Mouse (Mus musculus) kidney, embryonic 14.5 days (tissue): ENCODE measurements at regions not wholly inside any gene's neighbourhood (a gene's known extent, or its start where the extent isn't known, plus 50 kb on each side); places are given as distances from the start of the nearest gene placed in this dataset.

Experiments
- ATAC-seq: fragments of 200-750 bp; cut with Nextera tagmentation; 2 replicates; pipeline ENCODE4 v1.8.0; 2017; ENCODE audit warnings: moderate number of reproducible peaks, mild to moderate bottlenecking, moderate TSS enrichment, moderate library complexity; ENCODE audit not compliant: low FRiP score, low TSS enrichment
- H3K27ac ChIP-seq: fragments of 300-500 bp; sonication (generic); 2 replicates; pipeline ENCODE4 v1.5.1; 2014; ENCODE audit warnings: low read depth, mild to moderate bottlenecking, low read length, moderate library complexity, mixed read lengths
- H3K27me3 ChIP-seq: fragments of 300-500 bp; sonication (generic); 2 replicates; pipeline ENCODE4 v1.6.1; 2014; ENCODE audit warnings: mild to moderate bottlenecking, low read length; ENCODE audit not compliant: control insufficient read depth, insufficient read depth
- H3K36me3 ChIP-seq: fragments of 300-500 bp; sonication (generic); 2 replicates; pipeline ENCODE4 v1.6.1; 2014; ENCODE audit warnings: low read length, mixed read lengths; ENCODE audit not compliant: control insufficient read depth, insufficient read depth
- H3K4me1 ChIP-seq: fragments of 300-500 bp; sonication (generic); 2 replicates; pipeline ENCODE4 v1.6.1; 2014; ENCODE audit warnings: low read length, mixed read lengths; ENCODE audit not compliant: control insufficient read depth, insufficient read depth
- H3K4me2 ChIP-seq: fragments of 300-500 bp; sonication (generic); replicated peaks from 2 replicates; pipeline ENCODE4 v1.6.1; 2014; ENCODE audit warnings: low read depth, mild to moderate bottlenecking, low read length
- H3K4me3 ChIP-seq: fragments of 300-500 bp; sonication (generic); 2 replicates; pipeline ENCODE4 v1.5.1; 2014; ENCODE audit warnings: mild to moderate bottlenecking, low read length
- H3K9ac ChIP-seq: fragments of 300-500 bp; sonication (generic); 2 replicates; pipeline ENCODE4 v1.6.1; 2014; ENCODE audit warnings: low read depth, mild to moderate bottlenecking, low read length, moderate library complexity
- H3K9me3 ChIP-seq: fragments of 300-500 bp; sonication (generic); 2 replicates; pipeline ENCODE4 v1.6.1; 2016; ENCODE audit warnings: low read length; ENCODE audit not compliant: control insufficient read depth
- WGBS: fragments of 180-500 bp; shearing (Covaris S2); extraction: QIAGEN DNeasy Blood & Tissue Kit; methylation state at CpG from one replicate; pipeline ENCODE4 v1.1.7; 2014; 5-methylcytosine and 5-hydroxymethylcytosine counted together

DNA sequence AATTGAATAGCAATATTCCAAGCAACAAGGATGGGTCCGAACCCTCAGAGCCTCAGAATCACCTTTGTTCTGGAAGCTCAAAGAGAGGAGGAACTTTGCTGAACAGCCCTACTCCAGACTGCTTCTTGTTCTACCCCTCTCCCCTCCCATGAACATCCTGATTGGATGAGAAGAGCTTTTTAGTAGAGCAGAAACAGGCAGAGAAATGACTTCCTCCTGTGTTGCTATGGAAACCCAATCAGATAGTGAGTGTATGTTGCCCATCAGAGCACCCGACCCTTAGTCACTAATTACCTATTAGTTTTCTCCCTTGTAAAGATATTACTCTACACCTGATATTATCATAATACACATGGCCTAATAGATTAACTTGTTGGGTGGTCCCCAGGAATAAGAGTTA is 469.4 kb upstream of the Rgma start:
- H3K27ac ChIP-seq, result no peak overlapping the region
- no peak overlapping the region for H3K4me2 ChIP-seq
- no peaks in the 10 kb centered on the region for H3K36me3 ChIP-seq
- H3K4me1 ChIP-seq, result no peaks in the 10 kb centered on the region
- no peaks in the 10 kb centered on the region for H3K27me3 ChIP-seq
- H3K9ac ChIP-seq, result no peak overlapping the region
- no peaks in the 10 kb centered on the region for H3K9me3 ChIP-seq
- WGBS, result 61% methylated on average over 2 of the region's 2 CpGs
- no peak overlapping the region for H3K4me3 ChIP-seq
- no peak for ATAC-seq

DNA sequence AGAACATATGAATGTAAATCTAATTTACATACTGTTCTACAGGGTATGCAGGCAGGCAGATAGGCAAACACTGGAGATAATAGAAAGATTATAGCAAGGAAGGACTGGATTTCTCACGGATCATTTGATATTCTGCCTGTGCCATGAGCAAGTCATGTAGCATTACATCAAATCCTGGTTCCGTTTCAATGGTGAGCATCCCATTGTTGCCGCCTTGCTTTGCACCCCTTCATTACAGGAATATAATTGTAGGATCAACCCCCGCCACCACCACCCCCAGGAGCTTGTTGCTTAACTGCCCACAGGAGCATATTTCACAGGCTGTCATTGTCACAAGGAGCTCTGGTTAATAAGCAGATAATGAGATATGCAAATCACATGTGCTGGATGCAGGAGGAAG is 468.8 kb upstream of the Rgma start:
- H3K27me3 ChIP-seq, result no peaks in the 10 kb centered on the region
- no peak for ATAC-seq
- no peaks in the 10 kb centered on the region for H3K36me3 ChIP-seq
- no peak overlapping the region for H3K9ac ChIP-seq
- no peaks in the 10 kb centered on the region for H3K9me3 ChIP-seq
- H3K4me2 ChIP-seq, result no peak overlapping the region
- no peak overlapping the region for H3K27ac ChIP-seq
- 76% methylated on average over 4 of the region's 4 CpGs for WGBS
- H3K4me3 ChIP-seq, result no peak overlapping the region
- H3K4me1 ChIP-seq, result no peaks in the 10 kb centered on the region

DNA sequence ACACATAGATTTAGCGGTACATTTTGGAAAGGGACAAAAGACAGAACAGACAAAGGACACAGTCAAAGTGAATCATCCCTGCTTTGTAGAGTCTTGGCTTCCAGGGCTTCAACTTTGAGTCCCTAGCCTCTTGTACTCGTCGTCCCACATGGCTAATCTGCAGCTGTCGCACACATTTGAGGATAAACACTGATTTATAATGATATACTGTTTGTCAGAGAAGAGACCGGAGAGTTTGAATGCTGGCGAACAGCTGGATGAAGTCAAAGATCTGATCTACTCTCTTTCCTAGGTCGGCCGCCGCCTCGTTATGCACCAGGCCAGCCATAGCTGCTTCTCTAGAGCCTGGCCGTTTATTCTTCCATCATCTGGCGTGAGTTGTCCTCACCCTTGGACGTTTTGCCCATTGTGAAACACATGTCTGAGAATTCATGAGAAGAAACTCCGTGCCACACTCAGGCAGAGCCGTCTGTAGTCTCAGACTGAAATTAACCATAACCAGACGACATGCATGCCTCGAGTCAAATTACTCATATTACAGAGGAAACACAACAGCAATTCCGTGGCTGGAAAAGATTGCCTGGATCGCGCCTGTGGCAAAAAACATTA is 448.4 kb upstream of the Rgma start:
- H3K27me3 ChIP-seq, result no peaks in the 10 kb centered on the region
- H3K4me3 ChIP-seq, result no peak overlapping the region
- H3K27ac ChIP-seq, result no peak overlapping the region
- no peaks in the 10 kb centered on the region for H3K9me3 ChIP-seq
- 66% methylated on average over 20 of the region's 20 CpGs for WGBS
- no peak overlapping the region for H3K9ac ChIP-seq
- ATAC-seq, result no peak
- H3K4me1 ChIP-seq, result no peaks in the 10 kb centered on the region
- no peak overlapping the region for H3K4me2 ChIP-seq
- H3K36me3 ChIP-seq, result no peaks in the 10 kb centered on the region

DNA sequence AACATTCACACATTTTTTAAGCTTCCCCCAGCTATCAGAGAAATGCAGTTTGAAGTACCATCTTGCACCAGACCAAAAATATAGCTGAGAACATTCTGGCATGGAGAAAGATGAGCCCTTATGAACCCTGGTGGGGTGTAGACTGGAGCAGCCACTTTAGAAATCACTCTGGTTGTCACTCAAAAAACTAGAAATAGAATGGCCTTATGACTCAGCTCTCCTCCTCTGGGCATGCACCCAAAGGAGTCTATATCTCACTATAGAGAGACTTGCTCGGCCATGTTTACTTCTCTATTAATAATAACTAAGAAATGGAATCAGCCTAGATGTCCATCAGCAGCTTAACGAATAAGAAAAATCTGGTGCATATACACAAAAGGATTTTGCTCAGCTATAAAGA is 436.5 kb upstream of the Rgma start:
- 84% methylated on average over 2 of the region's 2 CpGs for WGBS
- Histone ChIP-seq H3K4me1 (no peaks in the 10 kb centered on the region), H3K9ac (no peak overlapping the region), H3K36me3 (no peaks in the 10 kb centered on the region), H3K4me3 (no peak overlapping the region), H3K9me3 (no peaks in the 10 kb centered on the region), H3K27me3 (no peaks in the 10 kb centered on the region), H3K27ac (no peak overlapping the region), H3K4me2 (no peak overlapping the region)
- ATAC-seq, result no peak

DNA sequence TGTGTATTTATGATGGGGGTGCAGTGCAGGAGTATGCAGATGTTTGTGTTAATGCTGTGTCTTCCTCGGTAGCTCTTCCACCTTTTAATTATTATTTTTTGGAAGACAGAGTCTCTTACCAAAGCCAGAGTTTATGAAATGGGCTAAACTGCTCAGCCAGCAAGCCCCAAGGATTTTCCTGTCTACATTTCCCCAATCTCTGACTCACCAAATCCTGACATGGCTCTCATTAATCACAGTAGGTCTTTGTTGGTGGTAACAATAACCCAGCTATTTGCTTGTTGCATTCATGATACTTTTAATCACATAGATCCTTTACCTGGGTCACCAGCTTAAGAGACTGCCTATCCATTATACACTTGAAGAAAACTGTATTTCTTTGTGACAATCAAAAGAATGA is 427.8 kb upstream of the Rgma start:
- no peak overlapping the region for H3K9ac ChIP-seq
- no peaks in the 10 kb centered on the region for H3K27me3 ChIP-seq
- WGBS, result 82% methylated on average over 1 of the region's 1 CpGs
- ATAC-seq, result no peak
- no peak overlapping the region for H3K4me3 ChIP-seq
- H3K4me2 ChIP-seq, result no peak overlapping the region
- H3K4me1 ChIP-seq, result peaks cover 6% of the 10 kb centered on the region; the same call in 1 of the 2 replicates
- no peaks in the 10 kb centered on the region for H3K36me3 ChIP-seq
- H3K27ac ChIP-seq, result no peak overlapping the region
- H3K9me3 ChIP-seq, result no peaks in the 10 kb centered on the region

DNA sequence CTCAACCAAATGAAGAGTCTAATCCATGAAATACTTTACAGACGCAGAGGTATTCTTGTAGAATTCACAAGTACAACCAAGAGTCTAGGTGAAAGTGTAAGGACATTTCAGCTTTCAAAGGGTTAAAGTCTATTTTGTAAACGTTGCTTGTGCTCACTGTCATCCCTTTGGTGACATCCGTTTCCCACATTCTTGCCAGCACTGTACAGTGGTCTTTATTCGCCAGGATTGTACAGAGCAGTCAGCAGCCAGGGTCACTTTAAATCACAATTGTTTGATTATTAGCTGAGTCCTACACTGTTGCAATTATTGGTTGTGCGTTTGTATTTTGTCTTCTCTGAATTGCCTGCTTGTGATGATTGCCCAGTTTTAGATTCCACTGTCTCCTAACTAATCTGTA is 427.3 kb upstream of the Rgma start:
- no peak overlapping the region for H3K27ac ChIP-seq
- H3K4me2 ChIP-seq, result no peak overlapping the region
- no peak overlapping the region for H3K4me3 ChIP-seq
- WGBS, result 68% methylated on average over 5 of the region's 5 CpGs
- no peaks in the 10 kb centered on the region for H3K36me3 ChIP-seq
- H3K4me1 ChIP-seq, result peaks cover 6% of the 10 kb centered on the region; the same call in 1 of the 2 replicates
- no peak for ATAC-seq
- no peaks in the 10 kb centered on the region for H3K9me3 ChIP-seq
- H3K9ac ChIP-seq, result no peak overlapping the region
- no peaks in the 10 kb centered on the region for H3K27me3 ChIP-seq

DNA sequence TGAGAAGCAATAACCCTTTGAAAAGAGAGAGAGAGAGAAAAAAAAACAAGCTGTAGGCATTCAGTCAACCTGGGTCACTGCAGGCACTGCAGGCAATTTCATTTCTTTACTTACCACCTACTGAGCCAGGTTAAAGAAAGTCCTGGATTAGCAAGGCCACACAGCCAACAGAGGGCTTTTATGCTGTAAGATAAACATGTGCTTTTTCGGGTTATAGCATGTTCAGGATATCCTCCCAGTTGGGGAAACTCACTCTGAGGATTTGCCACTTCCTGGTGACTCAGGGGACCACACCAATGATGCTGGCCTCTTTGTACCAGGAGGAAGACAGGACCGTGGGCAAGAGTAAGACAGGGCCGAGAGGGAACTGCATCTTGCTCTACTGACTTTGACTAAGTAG is 426.6 kb upstream of the Rgma start:
- no peak for ATAC-seq
- H3K36me3 ChIP-seq, result no peaks in the 10 kb centered on the region
- no peak overlapping the region for H3K27ac ChIP-seq
- no peak overlapping the region for H3K4me3 ChIP-seq
- 49% methylated on average over 3 of the region's 3 CpGs for WGBS
- no peaks in the 10 kb centered on the region for H3K27me3 ChIP-seq
- H3K4me2 ChIP-seq, result no peak overlapping the region
- no peak overlapping the region for H3K9ac ChIP-seq
- peaks cover 6% of the 10 kb centered on the region; the same call in 1 of the 2 replicates for H3K4me1 ChIP-seq
- H3K9me3 ChIP-seq, result no peaks in the 10 kb centered on the region

DNA sequence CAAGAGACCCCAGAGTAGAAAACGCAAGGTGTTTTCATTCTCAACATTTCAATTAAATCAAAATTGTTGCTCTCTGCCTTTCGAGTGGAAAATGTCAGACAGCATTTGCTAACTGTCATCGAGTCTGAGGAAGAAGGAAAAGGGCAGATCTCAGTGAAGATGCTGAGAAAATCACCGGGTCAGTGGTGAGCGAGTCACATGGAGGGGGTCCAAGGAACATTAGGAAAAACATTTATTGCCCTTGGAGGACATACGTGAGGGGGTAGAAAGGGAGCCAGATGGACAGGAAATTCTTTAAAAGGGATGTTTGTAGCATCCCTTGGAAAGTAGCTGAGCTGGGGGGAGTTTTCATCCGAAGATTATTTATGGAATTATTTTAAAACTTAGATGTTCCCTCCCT is 425.4 kb upstream of the Rgma start:
- ATAC-seq, result no peak
- Histone ChIP-seq H3K36me3 (no peaks in the 10 kb centered on the region), H3K27ac (no peak overlapping the region), H3K9ac (no peak overlapping the region), H3K4me2 (no peak overlapping the region), H3K27me3 (no peaks in the 10 kb centered on the region), H3K4me1 (peaks cover 6% of the 10 kb centered on the region; the same call in 1 of the 2 replicates), H3K4me3 (no peak overlapping the region), H3K9me3 (no peaks in the 10 kb centered on the region)
- 45% methylated on average over 7 of the region's 7 CpGs for WGBS

DNA sequence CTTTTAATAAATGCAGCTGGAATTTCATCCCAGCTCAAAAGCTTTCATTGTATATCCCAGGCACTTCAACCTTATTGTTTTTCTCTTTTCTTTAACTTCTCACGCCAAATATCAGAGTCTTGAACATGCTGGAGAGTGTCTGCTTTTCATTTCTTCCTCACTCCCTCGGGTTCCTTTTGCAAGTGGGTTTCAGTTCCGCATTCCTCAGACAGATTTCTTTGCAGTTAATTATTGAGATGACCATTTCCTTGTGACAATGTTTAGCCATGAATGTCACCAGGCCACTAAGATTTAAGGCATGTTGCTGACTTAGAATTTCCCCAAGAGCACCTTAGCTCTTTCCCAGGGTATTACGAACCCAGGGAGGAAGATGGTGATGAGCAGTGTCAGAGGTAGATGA is 417.6 kb upstream of the Rgma start:
- no peaks in the 10 kb centered on the region for H3K4me1 ChIP-seq
- no peak overlapping the region for H3K9ac ChIP-seq
- H3K4me3 ChIP-seq, result no peak overlapping the region
- no peak overlapping the region for H3K27ac ChIP-seq
- H3K27me3 ChIP-seq, result no peaks in the 10 kb centered on the region
- 40% methylated on average over 4 of the region's 4 CpGs for WGBS
- no peak overlapping the region for H3K4me2 ChIP-seq
- no peaks in the 10 kb centered on the region for H3K36me3 ChIP-seq
- ATAC-seq, result no peak
- no peaks in the 10 kb centered on the region for H3K9me3 ChIP-seq
